Mouse (Mus musculus): Measurements from ENCODE around the gene Gsk3a. TPM values are rescaled to one million over a fixed set of nuclear protein-coding genes. Genes with fewer than 3 reads are reported as not detected.

Gene Gsk3a
- total RNA-seq, 2 experiments from 2014 or later: 74.7 to 97.9 TPM

DNA sequence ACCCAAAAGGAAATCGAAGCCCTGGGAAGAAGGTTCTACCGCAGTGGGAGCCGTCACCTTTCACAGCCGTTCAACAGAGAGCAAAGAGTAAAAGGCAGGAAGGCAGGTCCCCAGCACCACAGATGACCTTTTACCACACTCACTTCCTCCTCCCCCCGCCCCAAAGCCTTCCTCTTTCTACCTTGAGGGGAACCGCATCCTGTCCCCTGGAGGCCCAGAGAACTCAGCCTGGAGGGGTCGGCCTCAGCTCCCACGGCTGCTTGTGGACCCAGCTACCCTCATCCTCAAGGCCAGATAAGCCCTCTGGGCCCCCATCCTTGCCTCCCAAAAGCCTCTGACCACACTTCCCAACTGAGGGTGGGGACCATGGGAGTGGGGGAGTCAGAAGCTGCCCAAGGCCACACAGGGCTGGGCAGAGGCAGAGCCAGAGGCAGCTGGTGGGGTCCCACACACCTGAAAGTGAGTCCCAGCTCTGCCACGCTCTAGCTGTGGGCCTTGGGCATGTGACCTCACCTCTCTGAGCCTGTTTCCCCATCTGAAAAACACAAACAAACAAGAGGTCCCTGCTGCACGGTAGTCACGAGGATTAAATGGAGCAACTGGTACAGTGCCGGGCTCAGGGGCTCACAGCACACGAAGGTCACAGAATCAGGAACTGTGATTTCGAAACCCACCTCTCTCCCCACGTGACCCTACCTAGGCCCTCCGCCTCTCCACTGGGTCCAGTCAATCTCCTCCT, 32.1 kb downstream of the Gsk3a start:
- no peak for ATAC-seq (replicated peaks; ENCODE audit: low FRiP score, low TSS enrichment, poor library complexity, severe bottlenecking)

DNA sequence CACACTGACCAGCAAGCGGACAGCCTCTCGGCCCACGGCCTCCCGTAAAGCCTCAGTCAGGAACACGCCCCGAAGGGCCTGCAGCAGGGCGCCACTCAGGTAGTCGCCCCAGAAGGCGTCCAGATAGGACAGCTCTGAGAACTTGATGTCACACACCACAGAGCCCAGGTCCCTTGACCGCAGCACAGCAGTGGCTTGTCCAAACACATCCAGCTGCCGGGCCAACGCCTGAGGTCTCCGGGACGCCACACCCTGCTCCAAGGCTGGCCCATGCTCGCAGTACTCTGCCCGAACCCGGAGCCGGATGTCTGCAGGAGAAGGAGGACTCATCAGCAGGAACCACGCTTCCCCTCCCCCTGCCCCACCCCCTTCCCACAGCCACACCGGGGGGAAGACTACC, 34.0 kb downstream of the Gsk3a start:
- ATAC-seq (replicated peaks; ENCODE audit: low FRiP score, low TSS enrichment, poor library complexity, severe bottlenecking): no peak

DNA sequence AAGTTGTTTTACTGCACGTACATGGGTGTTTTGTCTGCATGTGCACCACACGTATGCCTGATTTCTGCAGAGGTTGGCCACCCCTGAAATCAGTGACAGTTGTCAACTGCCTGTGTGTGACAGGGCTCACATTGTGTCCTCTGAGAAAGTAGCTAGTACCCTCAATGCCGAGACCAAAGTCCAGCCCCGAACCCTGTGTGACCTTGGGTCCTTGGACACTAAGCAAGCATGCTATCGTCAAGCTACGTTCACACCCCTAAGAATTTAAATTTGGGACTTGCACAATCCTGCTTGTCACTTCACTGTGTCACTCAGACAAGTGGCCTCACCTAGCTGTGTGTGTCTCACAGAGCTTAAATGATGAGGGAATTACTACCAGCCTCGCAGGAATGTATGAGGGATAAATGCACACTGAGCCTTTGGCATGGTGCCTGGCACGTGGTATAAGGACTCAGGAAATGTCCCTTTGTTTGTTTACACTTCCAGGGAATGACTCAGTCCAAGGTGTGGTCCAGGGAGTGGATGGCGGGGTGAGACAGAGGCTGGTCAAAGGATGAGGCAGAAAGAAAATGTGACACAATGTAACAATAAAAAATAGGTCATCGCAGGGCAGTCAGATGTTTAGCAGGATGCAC, 40.1 kb downstream of the Gsk3a start:
- no peak for ATAC-seq (replicated peaks; ENCODE audit: low FRiP score, low TSS enrichment, poor library complexity, severe bottlenecking)

DNA sequence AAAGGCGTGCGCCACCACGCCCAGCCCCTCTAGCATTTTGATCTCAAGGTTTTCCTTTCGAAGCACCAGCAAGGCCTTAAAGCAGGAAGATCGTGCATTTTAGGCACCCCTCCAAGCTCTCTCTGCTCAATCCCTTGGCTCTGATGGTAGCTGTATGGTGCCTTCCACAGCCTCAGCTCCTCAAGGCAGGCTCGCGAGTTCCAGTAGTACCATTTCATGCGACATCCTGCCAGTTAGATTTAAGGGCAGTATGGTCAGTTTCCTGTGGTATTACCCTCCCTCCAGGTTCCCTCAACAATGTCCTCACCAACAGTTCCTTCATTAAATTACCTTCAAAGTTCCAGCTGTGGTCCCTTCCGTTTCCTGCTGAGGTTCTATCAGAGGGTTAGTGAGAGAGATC, 41.5 kb downstream of the Gsk3a start:
- ATAC-seq (replicated peaks; ENCODE audit: low FRiP score, low TSS enrichment, poor library complexity, severe bottlenecking): no peak

DNA sequence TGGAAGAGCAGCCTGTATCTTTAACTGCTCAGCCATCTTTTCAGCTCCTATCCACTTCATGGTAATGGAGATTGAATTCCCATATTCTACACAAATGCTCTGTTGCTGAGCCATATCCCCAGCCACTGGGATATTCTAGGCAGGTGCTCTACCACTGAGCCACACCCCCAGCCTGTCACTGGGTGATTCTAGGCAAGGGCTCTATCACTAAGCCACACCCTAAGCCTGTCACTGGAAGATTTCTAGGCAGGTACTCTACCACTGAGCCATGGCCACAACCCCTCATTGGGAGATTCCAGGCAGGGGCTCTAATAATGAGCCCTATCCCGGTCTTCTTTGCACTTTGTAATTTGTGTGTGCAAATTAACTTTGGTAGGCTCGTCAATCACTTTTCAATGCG, 42.5 kb downstream of the Gsk3a start:
- peak; percentile 52 for ATAC-seq (replicated peaks; ENCODE audit: low FRiP score, low TSS enrichment, poor library complexity, severe bottlenecking)

DNA sequence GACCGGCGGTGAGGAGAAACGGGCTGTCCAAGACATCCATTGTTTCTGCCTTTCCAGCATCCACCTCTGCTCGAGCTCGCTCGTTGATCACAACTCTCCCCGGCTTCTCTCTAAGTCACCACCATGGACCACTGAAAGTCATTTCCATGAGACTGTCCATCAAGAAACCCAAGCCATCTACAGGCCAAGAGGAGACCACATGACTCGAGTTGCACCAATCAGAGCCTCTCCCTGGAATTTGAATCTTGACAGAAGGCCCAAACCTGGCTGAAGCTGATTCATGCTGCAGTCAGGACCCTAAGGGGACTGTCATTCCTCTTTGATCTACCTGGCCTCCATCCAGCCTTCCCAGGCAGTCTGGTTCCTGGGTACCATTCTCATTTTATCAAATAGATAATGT, 45.5 kb downstream of the Gsk3a start:
- ATAC-seq (replicated peaks; ENCODE audit: low FRiP score, low TSS enrichment, poor library complexity, severe bottlenecking): no peak

DNA sequence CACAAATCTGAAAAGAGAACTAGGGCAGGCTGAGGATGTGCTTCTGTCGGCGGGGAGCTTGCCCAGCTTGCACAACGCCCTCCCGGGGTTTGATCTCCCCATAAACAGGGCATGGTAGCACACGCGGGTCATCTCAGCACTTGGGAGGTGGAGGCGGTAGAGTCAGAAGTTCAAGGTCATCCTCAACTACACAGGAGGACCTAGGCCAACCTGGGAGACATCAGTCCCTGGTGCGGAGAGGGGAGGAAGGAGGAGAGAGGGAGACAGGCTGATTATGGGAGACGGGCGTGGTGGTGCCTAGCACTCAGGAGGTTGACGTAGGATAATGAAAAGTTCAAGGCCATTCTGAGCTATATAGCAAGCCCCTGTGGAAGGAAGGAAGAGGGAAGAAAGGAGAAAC, 46.8 kb downstream of the Gsk3a start:
- ATAC-seq (replicated peaks; ENCODE audit: low FRiP score, low TSS enrichment, poor library complexity, severe bottlenecking): no peak

DNA sequence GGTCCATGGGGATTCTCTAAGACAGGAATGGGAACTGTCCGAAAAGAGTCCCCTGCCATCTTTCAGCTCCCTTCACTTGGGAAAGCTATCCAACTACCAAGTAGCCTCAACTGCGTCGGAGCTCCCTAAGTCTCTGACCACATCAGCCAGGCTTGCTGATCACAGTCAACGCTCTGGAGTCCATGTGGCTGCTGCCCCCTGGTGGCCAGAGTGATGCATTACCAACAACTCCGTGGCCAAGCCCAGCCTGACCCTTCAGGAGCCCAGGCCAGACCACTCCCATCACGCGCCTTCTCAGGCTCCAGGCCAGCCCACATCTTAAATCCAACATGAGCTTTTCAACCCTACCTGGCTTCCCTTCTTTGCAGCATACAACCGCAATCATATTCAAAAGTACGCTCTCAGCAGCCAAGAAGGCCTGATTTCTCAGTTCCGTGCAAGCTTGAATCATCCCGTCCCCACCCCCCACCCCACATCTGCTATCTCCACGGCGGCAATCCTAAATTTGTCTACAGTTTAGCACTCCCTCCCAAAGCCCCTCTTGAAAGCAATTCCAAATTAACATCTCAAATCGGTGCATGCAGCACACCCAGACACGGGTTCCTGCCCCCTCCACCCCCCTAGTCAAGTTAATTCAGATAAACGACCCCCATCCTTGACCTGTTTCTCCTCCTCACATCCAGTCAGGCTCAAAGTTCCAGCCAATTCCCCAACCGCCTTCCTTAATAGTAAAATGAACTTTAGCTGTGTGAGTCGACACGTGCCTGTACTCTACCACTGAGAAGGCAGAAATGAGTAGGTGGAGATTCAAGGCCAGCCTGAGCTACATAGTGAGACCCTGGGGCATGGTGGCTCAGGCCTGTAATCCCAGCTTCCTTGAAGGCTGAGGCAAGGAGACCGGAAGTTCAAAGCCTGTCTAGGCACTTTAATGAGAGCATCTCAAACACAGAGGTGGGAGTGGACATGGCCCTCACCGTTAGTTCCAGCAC, 49.7 kb downstream of the Gsk3a start:
- ATAC-seq (replicated peaks; ENCODE audit: low FRiP score, low TSS enrichment, poor library complexity, severe bottlenecking): peak; percentile 86

DNA sequence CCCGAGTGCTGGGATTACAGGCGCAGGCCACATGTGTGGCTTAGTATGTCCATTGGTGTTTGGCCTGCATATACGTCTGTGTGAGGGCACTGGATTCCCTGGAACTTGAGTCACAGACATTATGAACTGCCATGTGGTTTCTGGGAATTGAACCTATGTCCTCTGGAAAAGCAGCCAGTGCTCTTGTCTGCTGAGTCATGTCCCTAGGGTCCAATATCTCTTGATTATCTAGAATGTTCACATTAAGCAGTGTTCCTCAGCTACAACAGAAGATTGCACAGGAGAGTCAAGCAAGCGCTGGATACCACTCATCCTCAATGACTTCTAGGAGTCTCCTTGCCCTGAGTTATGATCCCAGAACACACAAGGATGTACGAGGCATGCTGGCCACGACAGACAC, 53.6 kb downstream of the Gsk3a start:
- no peak for ATAC-seq (replicated peaks; ENCODE audit: low FRiP score, low TSS enrichment, poor library complexity, severe bottlenecking)

DNA sequence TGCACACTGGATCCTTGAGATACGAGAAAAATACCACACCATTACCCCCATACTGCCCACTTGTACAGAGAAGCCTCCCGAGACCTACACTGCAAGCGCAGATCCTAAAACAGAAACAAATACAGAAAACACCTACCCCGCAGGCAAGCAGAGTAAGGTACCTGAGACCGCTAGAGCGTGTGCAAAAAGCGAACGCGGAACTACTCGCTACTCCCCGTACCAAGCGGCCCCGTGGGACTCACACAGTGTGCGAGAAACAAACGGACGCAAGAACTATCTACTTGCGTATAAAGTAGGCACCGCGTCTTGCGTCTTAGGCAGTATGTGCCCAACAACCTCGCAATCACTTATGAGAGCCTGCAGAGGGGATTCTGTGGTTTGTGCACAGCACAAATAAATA, 55.8 kb downstream of the Gsk3a start:
- ATAC-seq (replicated peaks; ENCODE audit: low FRiP score, low TSS enrichment, poor library complexity, severe bottlenecking): no peak

DNA sequence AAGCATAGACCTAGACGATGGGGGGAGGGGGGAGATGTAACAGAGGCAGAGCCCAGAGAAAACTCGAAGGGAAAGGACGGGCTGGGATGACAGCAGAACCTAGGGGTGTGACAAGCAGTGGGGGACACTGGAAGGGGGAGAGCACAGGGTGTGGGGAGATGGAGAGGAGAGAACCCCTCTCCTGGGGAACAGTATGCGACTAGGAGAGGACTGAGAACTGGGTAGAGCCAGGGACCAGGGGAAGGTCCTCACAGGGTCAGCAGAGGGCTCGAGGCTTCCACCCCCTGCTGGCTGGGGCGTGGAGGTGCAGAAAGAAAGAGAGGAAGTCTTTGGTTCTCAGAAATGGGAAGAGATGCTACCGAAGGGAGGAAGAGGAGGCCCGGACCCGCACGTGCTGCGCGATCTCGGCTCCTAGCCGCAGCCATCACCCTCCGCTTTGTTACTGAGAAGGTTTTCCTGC, 56.3 kb downstream of the Gsk3a start:
- ATAC-seq (replicated peaks; ENCODE audit: low FRiP score, low TSS enrichment, poor library complexity, severe bottlenecking): peak; percentile 75

DNA sequence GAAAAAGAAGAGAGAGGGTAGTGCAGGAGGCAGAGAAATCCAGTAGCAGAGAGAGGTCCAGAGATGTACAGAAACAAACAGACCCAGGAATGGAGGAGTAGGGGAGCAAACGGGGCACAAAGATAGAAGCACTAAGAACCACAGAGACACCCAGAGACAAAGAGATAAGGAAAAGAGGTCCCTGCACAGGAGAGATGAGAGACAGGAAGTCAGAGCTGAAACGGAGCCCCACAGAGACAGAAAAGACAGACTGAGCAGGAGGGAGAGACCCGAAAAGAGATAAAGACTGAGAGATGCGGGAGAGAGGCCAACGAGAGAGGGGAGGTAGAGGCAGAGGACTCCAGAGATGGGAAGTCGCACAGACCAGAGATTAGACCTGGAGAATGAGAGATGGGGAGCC, 57.1 kb downstream of the Gsk3a start:
- no peak for ATAC-seq (replicated peaks; ENCODE audit: low FRiP score, low TSS enrichment, poor library complexity, severe bottlenecking)

DNA sequence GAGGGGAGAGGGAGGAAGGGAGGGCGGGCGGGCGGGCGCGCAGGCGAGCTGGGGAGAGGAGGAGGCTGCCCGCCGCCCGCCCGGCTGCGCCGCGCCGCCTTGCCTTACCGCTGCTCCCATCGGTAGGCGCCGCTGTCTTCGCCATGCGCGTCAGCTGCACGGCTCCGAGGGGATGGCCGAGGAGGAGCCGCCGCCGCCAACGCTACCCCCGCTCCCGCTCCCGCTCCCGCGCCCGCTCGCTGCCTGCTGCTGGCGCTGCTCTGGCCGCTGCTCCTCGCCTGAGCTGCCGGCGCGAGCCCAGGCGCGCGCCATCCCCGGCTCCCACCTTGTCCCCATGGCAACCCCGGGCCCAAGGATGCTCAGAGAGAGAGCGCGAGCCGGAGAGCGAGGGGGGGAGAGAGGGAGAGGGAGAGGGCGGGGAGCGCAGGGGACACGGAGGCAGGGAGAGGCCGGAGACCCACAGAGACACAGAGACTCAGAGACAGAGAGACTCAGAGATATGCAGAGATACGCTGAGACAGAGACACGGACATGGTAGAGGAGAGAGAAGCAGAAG, 58.0 kb downstream of the Gsk3a start, which contains the start of gene Pou2f2:
Pou2f2 (minus strand) TSS at position 121 of the 556 bp plus-strand sequence.
- ATAC-seq (replicated peaks; ENCODE audit: low FRiP score, low TSS enrichment, poor library complexity, severe bottlenecking): peak; percentile 66

DNA sequence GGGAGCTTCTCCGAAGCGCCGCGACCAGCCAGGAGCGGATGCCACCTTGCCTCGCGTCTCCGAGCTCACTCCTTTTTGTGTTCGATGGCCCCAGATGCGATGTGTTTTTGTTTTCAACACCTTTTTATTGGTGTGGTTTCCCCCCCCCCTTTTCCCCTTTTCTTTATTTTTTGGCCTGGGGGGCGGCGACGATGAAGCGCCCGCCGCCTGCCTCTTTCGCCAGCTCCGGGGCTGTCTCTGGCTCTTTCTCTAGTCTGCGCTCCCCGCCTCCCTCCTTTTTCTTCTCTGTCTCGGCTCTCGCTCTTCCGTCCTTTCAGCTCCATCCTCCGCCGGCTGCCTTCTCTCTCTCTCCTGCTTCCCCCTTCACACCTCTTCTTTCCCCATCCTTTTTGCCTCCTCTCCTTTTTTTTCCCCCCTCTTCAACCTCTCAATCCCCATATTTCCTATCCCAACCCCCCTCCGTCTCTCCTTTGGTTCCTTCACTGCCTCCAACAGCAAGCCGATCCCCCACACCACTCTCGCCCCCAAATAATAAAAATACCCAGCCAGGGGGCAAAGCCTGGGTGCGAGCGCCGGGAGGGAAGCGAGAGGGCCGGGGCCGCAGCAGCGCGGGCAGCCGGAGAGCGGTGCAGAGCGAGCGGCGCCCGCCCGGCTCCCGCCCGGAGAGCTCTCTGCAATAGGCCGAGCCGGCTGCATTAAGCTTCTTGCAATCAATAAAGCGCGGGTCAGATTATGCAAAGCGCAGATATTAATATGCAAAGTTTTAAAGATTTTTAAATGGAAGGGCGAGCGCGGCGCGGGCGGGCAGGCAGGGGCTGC, 58.7 kb downstream of the Gsk3a start:
- no peak; the same call in 1 of the 2 replicates for ATAC-seq (replicated peaks; ENCODE audit: low FRiP score, low TSS enrichment, poor library complexity, severe bottlenecking)

DNA sequence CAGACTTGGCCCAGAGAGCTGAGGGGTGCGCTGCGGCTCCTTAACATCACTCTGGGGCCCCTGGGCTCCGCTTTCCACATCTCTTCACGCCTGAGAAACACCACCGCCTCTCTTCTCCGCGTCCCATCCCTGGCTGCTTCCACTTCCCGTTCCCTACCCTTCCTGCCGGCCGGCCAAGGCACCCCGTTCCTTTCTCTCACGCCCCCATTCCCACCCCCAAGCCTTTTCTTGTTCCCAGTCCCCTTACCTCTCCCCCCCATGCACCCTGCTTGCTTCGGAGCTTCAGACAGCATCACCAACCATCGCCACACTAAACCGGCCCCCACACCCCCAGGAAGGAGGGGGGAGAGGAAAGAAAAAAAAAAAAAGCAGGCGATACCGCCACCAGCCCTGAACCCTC, 59.3 kb downstream of the Gsk3a start:
- no peak for ATAC-seq (replicated peaks; ENCODE audit: low FRiP score, low TSS enrichment, poor library complexity, severe bottlenecking)
